Mouse (Mus musculus) thymus, postnatal 36 days (tissue): ENCODE data around the gene Chic1.

Source experiments
- DNase-seq, 2 experiments: peaks; one replicate each; pipeline ENCODE4 v3.0.0; 2022; ENCODE audit warnings: mixed read lengths in 2 of 2

Chic1 gene

DNA sequence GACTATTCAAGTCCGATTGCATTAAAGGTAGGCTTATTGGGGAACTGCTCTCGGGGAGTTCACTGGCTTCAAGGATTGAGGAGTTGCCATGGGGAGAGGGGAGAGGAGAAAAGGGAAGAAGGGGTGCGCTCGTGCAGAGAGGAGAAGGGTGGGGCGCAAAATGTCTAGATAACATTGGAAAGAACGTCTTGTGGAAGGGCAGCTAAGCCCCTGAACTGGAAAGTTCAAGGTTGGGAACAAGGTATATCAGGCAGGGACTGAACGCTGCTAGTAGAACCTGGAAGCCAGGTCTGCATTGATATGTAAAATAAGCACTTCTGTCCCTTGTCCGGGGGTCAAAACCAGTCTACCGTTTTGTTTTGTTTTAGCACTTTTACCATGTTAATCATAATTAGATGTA, 81.7 kb downstream of the Chic1 start:
- DNase-seq, result no peak

DNA sequence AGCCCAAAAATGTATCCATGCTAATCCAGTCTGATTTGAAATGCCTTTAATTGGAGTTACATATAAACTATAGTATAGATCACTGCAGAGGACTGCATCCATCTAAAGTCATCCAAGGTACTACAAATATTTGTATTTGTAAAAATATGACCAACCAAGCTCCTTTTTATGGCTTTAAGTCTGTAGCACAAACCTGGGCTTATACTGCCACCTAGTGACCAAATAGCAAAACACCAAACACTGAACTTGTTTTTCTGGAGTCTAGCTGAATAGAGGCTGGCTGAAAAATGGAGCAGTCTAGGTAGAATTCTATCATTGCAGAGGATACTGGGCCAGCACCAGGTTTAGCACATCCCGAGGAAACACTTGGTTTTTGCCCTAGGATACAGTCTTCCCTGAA, 84.5 kb downstream of the Chic1 start:
- DNase-seq, result no peak

DNA sequence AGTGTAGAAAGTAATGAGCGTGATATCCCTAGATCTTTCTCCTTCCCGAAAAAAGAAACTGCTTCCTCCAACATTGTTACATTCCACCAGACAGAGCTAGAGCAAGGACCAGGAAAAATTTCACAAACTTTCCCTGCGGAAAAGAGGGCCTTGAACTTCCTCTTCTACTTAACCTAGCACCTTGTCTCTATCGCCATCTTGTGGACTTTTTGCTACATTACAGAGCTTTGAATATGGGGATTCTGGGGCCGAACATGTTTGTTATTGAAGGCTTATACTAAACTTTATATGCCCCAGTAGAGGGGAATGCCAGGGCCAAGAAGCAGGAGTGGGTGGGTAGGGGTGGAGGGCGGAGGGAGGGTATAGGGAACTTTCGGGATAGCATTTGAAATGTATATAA, 87.5 kb downstream of the Chic1 start:
- DNase-seq, result peak in 1 of 2 experiments; percentile 1
